Mouse (Mus musculus) olfactory bulb, adult 2 months (tissue): ENCODE measurements around the gene Rps27rt.

Experiments
- CTCF ChIP-seq: fragments of 200-500 bp; IDR thresholded peaks from 2 replicates; pipeline ENCODE4 v1.5.1; 2012; ENCODE audit warnings: low read depth, mild to moderate bottlenecking, low read length, moderate library complexity; ENCODE audit not compliant: insufficient read depth
- POLR2A ChIP-seq: fragments of 200-500 bp; IDR thresholded peaks from 2 replicates; pipeline ENCODE4 v1.6.1; 2012; ENCODE audit warnings: mild to moderate bottlenecking, low read depth, low read length, moderate library complexity; ENCODE audit not compliant: insufficient read depth

GRCm38 (mm10) chr9:114995716-114996115, 13.2 kb upstream of the Rps27rt start:
- TF ChIP-seq POLR2A (no peak), CTCF (no peak)
